ENCODE assay signal across 29 mouse cellular contexts in genomic region chr4:148154006-148154405, GRCm38 (mm10). TPM values are rescaled to one million over a fixed set of nuclear protein-coding genes. Genes with fewer than 3 reads are reported as not detected.
DNase-seq lines count a peak whose midpoint lies in the region; ATAC-seq and TF ChIP-seq lines count a peak whose summit lies in the region.
"Had no signal": no experiment of that assay in that cellular context is flagged by ENCODE, and none has a peak within 500 bp of the region (broad histone marks: within the 10 kb centered on the region; RNA-seq: fewer than 3 reads in every experiment).

No protein-coding gene starts in this region.

- in situ Hi-C loops in ES-E14 (cut with MboI; ENCODE audit: low sequenced_read_pairs in 2 of 2, unreplicated experiment in 2 of 2): no loop called here

- no peak overlapping the region for H3K4me3 ChIP-seq in kidney, embryonic 16.5 days (ENCODE audit: low read length)
- no peak overlapping the region for H3K4me3 ChIP-seq in ES-E14 (ENCODE audit: insufficient read depth in 1 of 2, low read depth in 1 of 2, low read length in 2 of 2, poor library complexity in 1 of 2, severe bottlenecking in 1 of 2)
- no peak overlapping the region for H3K4me3 ChIP-seq in forebrain, embryonic 16.5 days (replicated peaks; ENCODE audit: low read length)
- H3K4me3 ChIP-seq: embryonic facial prominence, embryonic 10.5 days; embryonic facial prominence, embryonic 13.5 days; erythroblast, embryonic 14.5 days; forebrain, embryonic 12.5 days; forebrain, embryonic 15.5 days; hindbrain, embryonic 12.5 days; hindbrain, embryonic 15.5 days; kidney, embryonic 15.5 days had no signal

- DNase-seq in cerebellum, adult 9-10 months: peak; percentile 36
- DNase-seq in cerebellum, postnatal 10 days: no peak
- DNase-seq in kidney, adult 11 months: peak; percentile 6
- DNase-seq in ES-E14 (ENCODE audit: low read depth, low spot score): no peak
- DNase-seq in frontal cortex, postnatal 36 days (ENCODE audit: low spot score in 2 of 2): no peak
- DNase-seq: adrenal gland, adult 8-10 months; adrenal gland, postnatal 25 days; B cell, adult 2 months; cerebellum, adult 18-20 months; cerebellum, postnatal 25 days; embryo, embryonic 11 days; gastrocnemius, postnatal 14 days; heart, adult 11 months; kidney, adult 8-10 months had no signal

- H3K27ac ChIP-seq in kidney, embryonic 16.5 days (ENCODE audit: low read length): no peak overlapping the region
- no peak overlapping the region; the same call in 1 of the 2 replicates for H3K27ac ChIP-seq in ES-E14 (ENCODE audit: insufficient read depth, low read depth, low read length, poor library complexity, severe bottlenecking)
- no peak overlapping the region for H3K27ac ChIP-seq in forebrain, embryonic 16.5 days (ENCODE audit: low read length)
- H3K27ac ChIP-seq: embryonic facial prominence, embryonic 10.5 days; embryonic facial prominence, embryonic 13.5 days; forebrain, embryonic 12.5 days; forebrain, embryonic 15.5 days; hindbrain, embryonic 12.5 days; hindbrain, embryonic 15.5 days; kidney, embryonic 15.5 days had no signal

- H3K36me3 ChIP-seq in kidney, embryonic 16.5 days (ENCODE audit: insufficient read depth, low read length): 0 out of 2 replicates have a peak, but pooled peaks cover 7% of the 10 kb centered on the region
- H3K36me3 ChIP-seq in ES-E14 (ENCODE audit: control insufficient read depth, insufficient read depth, low read length, poor library complexity, severe bottlenecking): peaks cover 13% of the 10 kb centered on the region
- peaks cover 8% of the 10 kb centered on the region for H3K36me3 ChIP-seq in forebrain, embryonic 16.5 days (ENCODE audit: control insufficient read depth, insufficient read depth)

- no peak overlapping the region for H3K4me2 ChIP-seq in kidney, embryonic 16.5 days (replicated peaks; ENCODE audit: low read depth, low read length)
- H3K4me2 ChIP-seq in forebrain, embryonic 16.5 days (ENCODE audit: low read length): no peak overlapping the region
- H3K4me2 ChIP-seq: embryonic facial prominence, embryonic 13.5 days; forebrain, embryonic 12.5 days; forebrain, embryonic 15.5 days; heart, embryonic 11.5 days; hindbrain, embryonic 12.5 days; hindbrain, embryonic 15.5 days; kidney, embryonic 15.5 days had no signal

- peaks cover 4% of the 10 kb centered on the region; the same call in 1 of the 2 replicates for H3K27me3 ChIP-seq in kidney, embryonic 16.5 days (ENCODE audit: insufficient read depth, low read length)
- H3K27me3 ChIP-seq in forebrain, embryonic 16.5 days (replicated peaks; ENCODE audit: control insufficient read depth, insufficient read depth, low read length): no peaks in the 10 kb centered on the region
- H3K27me3 ChIP-seq: forebrain, embryonic 12.5 days; forebrain, embryonic 15.5 days; hindbrain, embryonic 12.5 days; hindbrain, embryonic 15.5 days had no signal

- no peak overlapping the region for H3K9ac ChIP-seq in kidney, embryonic 16.5 days (replicated peaks; ENCODE audit: low read length)
- H3K9ac ChIP-seq in ES-E14 (ENCODE audit: insufficient read depth, low read depth, low read length, poor library complexity, severe bottlenecking): no peak overlapping the region
- no peak overlapping the region for H3K9ac ChIP-seq in forebrain, embryonic 16.5 days (replicated peaks; ENCODE audit: low read depth, low read length)
- H3K9ac ChIP-seq: embryonic facial prominence, embryonic 13.5 days; forebrain, embryonic 12.5 days; forebrain, embryonic 15.5 days; hindbrain, embryonic 12.5 days; hindbrain, embryonic 15.5 days; kidney, embryonic 15.5 days had no signal

- H3K4me1 ChIP-seq in kidney, embryonic 16.5 days (ENCODE audit: insufficient read depth, low read length): peaks cover 29% of the 10 kb centered on the region
- H3K4me1 ChIP-seq in ES-E14 (ENCODE audit: control insufficient read depth in 2 of 2, insufficient read depth in 2 of 2, low read length in 2 of 2, poor library complexity in 1 of 2): peaks cover 12 to 34% of the 10 kb centered on the region in 2 experiments
- peaks cover 16% of the 10 kb centered on the region for H3K4me1 ChIP-seq in forebrain, embryonic 16.5 days (replicated peaks; ENCODE audit: control insufficient read depth, insufficient read depth, low read length)

- no peaks in the 10 kb centered on the region for H3K9me3 ChIP-seq in kidney, embryonic 16.5 days (ENCODE audit: low read length)
- no peaks in the 10 kb centered on the region for H3K9me3 ChIP-seq in ES-E14 (ENCODE audit: control insufficient read depth, insufficient read depth, low read depth, low read length)
- H3K9me3 ChIP-seq in forebrain, embryonic 16.5 days (ENCODE audit: control insufficient read depth, low read length): no peaks in the 10 kb centered on the region
- H3K9me3 ChIP-seq: embryonic facial prominence, embryonic 10.5 days; embryonic facial prominence, embryonic 13.5 days; forebrain, embryonic 12.5 days; forebrain, embryonic 15.5 days; hindbrain, embryonic 12.5 days; hindbrain, embryonic 15.5 days; kidney, embryonic 15.5 days had no signal

- ATAC-seq in kidney, embryonic 16.5 days (ENCODE audit: low FRiP score, low TSS enrichment): no peak
- no peak for ATAC-seq in forebrain, embryonic 16.5 days
- ATAC-seq: forebrain, embryonic 15.5 days; intestine, postnatal 0 days had no signal

- 92% methylated on average over 4 of the region's 4 CpGs for WGBS in kidney, embryonic 16.5 days
- 92% methylated on average over 4 of the region's 4 CpGs for WGBS in forebrain, embryonic 16.5 days

TF ChIP-seq in ES-E14, 5 proteins besides CTCF, POLR2A, EP300 and RAD21:
- TF ChIP-seq HCFC1 (IDR thresholded peaks at IDR 0.05; ENCODE audit: borderline replicate concordance, insufficient read depth, low read length): no peak
- 0 out of 2 replicates have a peak, but pooled peaks have one; percentile 21 for TF ChIP-seq CHD2 (IDR thresholded peaks at IDR 0.05; ENCODE audit: low read depth, low read length)

RNA-seq across cellular contexts. Expression of gene Fbxo6, which starts 2.1 kb away (rescaled TPM):
- polyA plus RNA-seq in kidney, embryonic 16.5 days (2015; fragmentation: Nextera tagmentation; extraction: Ambion mirVana): 22.0 and 22.2 TPM in 2 replicates
- 43.8 and 49.4 TPM in 2 replicates for total RNA-seq in ES-E14 (2012; rRNA removed)
- 14.4 and 17.7 TPM in 2 replicates for polyA plus RNA-seq in forebrain, embryonic 16.5 days (2015; fragmentation: Nextera tagmentation; extraction: Ambion mirVana)

RNA-seq across cellular contexts. Expression of gene Fbxo44, which starts 6.3 kb away (rescaled TPM):
- 19.8 and 20.6 TPM in 2 replicates for polyA plus RNA-seq in kidney, embryonic 16.5 days (2015; fragmentation: Nextera tagmentation; extraction: Ambion mirVana)
- total RNA-seq in ES-E14 (2012; rRNA removed): 5.1 and 11.0 TPM in 2 replicates
- 60.3 and 67.1 TPM in 2 replicates for polyA plus RNA-seq in forebrain, embryonic 16.5 days (2015; fragmentation: Nextera tagmentation; extraction: Ambion mirVana)

RNA-seq across cellular contexts. Expression of gene Fbxo2, which starts 6.4 kb away (rescaled TPM):
- 1.8 and 2.3 TPM in 2 replicates for polyA plus RNA-seq in kidney, embryonic 16.5 days (2015; fragmentation: Nextera tagmentation; extraction: Ambion mirVana)
- 16.5 and 23.7 TPM in 2 replicates for total RNA-seq in ES-E14 (2012; rRNA removed)
- 4.3 and 4.7 TPM in 2 replicates for polyA plus RNA-seq in forebrain, embryonic 16.5 days (2015; fragmentation: Nextera tagmentation; extraction: Ambion mirVana)
- total RNA-seq: gastrocnemius, postnatal 14 days; gastrocnemius, postnatal 4 days; hematopoietic stem cell, adult 5-6 weeks had no signal
- polyA plus RNA-seq: erythroblast, embryonic 14.5 days; heart, embryonic 14.5 days had no signal

RNA-seq across cellular contexts. Expression of gene Draxin, which starts 23.5 kb away (rescaled TPM):
- 0.28 and 0.29 TPM in 2 replicates for polyA plus RNA-seq in kidney, embryonic 16.5 days (2015; fragmentation: Nextera tagmentation; extraction: Ambion mirVana)
- 0.76 and 1.3 TPM in 2 replicates for total RNA-seq in ES-E14 (2012; rRNA removed)
- polyA plus RNA-seq in forebrain, embryonic 16.5 days (2015; fragmentation: Nextera tagmentation; extraction: Ambion mirVana): 22.7 and 23.5 TPM in 2 replicates
- total RNA-seq: hematopoietic stem cell, adult 5-6 weeks had no signal
- polyA plus RNA-seq: erythroblast, embryonic 14.5 days; heart, embryonic 14.5 days had no signal

RNA-seq across cellular contexts. Expression of gene Mad2l2, which starts 23.8 kb away (rescaled TPM):
- 70.3 and 74.8 TPM in 2 replicates for polyA plus RNA-seq in kidney, embryonic 16.5 days (2015; fragmentation: Nextera tagmentation; extraction: Ambion mirVana)
- total RNA-seq in ES-E14 (2012; rRNA removed): 34.0 and 54.5 TPM in 2 replicates
- 127 TPM in 2 replicates for polyA plus RNA-seq in forebrain, embryonic 16.5 days (2015; fragmentation: Nextera tagmentation; extraction: Ambion mirVana)

Comparison
In these comparisons a context has a peak if more than half of its experiments do, and no peak if none do; other contexts are left out.
1. DNase-seq: peak in cerebellum, adult 9-10 months (single experiment) and kidney, adult 11 months (single experiment); none in cerebellum, postnatal 10 days (0 of 2), ES-E14 (single experiment) and frontal cortex, postnatal 36 days (0 of 2).